Mouse (Mus musculus) bone marrow macrophage, adult 2 months (primary cell): Measurements from ENCODE around the gene Cdk14.

ENCODE experiments used
- CTCF ChIP-seq: IDR thresholded peaks from 2 replicates; pipeline ENCODE4 v1.5.1; 2012; ENCODE audit warnings: low read depth, mild to moderate bottlenecking, low read length, moderate library complexity
- POLR2A ChIP-seq: IDR thresholded peaks from 2 replicates; pipeline ENCODE4 v1.6.1; 2012; ENCODE audit warnings: mild to moderate bottlenecking, low read depth, low read length, borderline replicate concordance

GRCm38 (mm10) chr5:5180311-5180710, 239.8 kb downstream of the Cdk14 start:
- no peak for TF ChIP-seq CTCF
- TF ChIP-seq POLR2A, result no peak
